Mouse (Mus musculus) liver, adult 2 months (tissue): ENCODE data around the gene Dlg2. TPM values are rescaled to one million over a fixed set of nuclear protein-coding genes. Genes with fewer than 3 reads are reported as not detected.

Source experiments
- DNase-seq: peaks from one replicate; pipeline ENCODE4 v3.0.0-alpha.2; 2011; ENCODE audit warnings: low read depth, low spot score; ENCODE audit errors: extremely low read depth
- H3K27ac ChIP-seq: fragments of 200-500 bp; replicated peaks from 2 replicates; pipeline ENCODE4 v1.5.1; 2012; ENCODE audit warnings: low read depth, mild to moderate bottlenecking, control low read depth, inconsistent platforms, low read length; ENCODE audit not compliant: insufficient read depth
- H3K27me3 ChIP-seq: fragments of 200-500 bp; 2 replicates; pipeline ENCODE4 v1.6.1; 2012; ENCODE audit warnings: mild to moderate bottlenecking, moderate library complexity, low read length, inconsistent platforms; ENCODE audit not compliant: control insufficient read depth, insufficient read depth
- H3K36me3 ChIP-seq: fragments of 200-500 bp; 2 replicates; pipeline ENCODE4 v1.6.1; 2012; ENCODE audit warnings: low read length, inconsistent platforms; ENCODE audit not compliant: control insufficient read depth, insufficient read depth
- H3K4me1 ChIP-seq: fragments of 200-500 bp; 2 replicates; pipeline ENCODE4 v1.6.1; 2011; ENCODE audit warnings: low read length; ENCODE audit not compliant: control insufficient read depth, insufficient read depth
- H3K4me3 ChIP-seq: fragments of 200-500 bp; 2 replicates; pipeline ENCODE4 v1.5.1; 2011; ENCODE audit warnings: low read depth, mild to moderate bottlenecking, control low read depth, low read length, moderate library complexity; ENCODE audit not compliant: insufficient read depth
- H3K79me2 ChIP-seq: fragments of 200-500 bp; 2 replicates; pipeline ENCODE4 v1.6.1; 2012; ENCODE audit warnings: inconsistent platforms, mild to moderate bottlenecking, low read length, moderate library complexity; ENCODE audit not compliant: control insufficient read depth, insufficient read depth
- H3K9ac ChIP-seq: fragments of 200-500 bp; 2 replicates; pipeline ENCODE4 v1.6.1; 2012; ENCODE audit warnings: low read depth, mild to moderate bottlenecking, control low read depth, inconsistent platforms, low read length
- CTCF ChIP-seq: fragments of 200-500 bp; IDR thresholded peaks from 2 replicates; pipeline ENCODE4 v1.5.1; 2011; ENCODE audit warnings: low read depth, low read length, control low read depth
- POLR2A ChIP-seq: fragments of 200-500 bp; IDR thresholded peaks from 2 replicates; pipeline ENCODE4 v1.6.1; 2011; ENCODE audit warnings: low read length, control low read depth; ENCODE audit not compliant: insufficient read depth; ENCODE audit errors: extremely low read depth
- WGBS: fragments of 180-500 bp; shearing (Covaris S2); methylation state at CpG from one replicate; pipeline ENCODE4 v1.1.7; 2018; 5-methylcytosine and 5-hydroxymethylcytosine counted together
- polyA plus RNA-seq: library from polyadenylated mRNA; depleted of rRNA; stranded (reverse); fragments of >200 nt; gene quantifications from 2 replicates; pipeline ENCODE4 v1.2.3, GENCODE M21; 2012
- total RNA-seq: library from RNA; depleted of rRNA; stranded (reverse); fragments of >200 nt; gene quantifications from 2 replicates; pipeline ENCODE4 v1.2.3, GENCODE M21; 2014

Dlg2 gene
- total and polyA plus RNA-seq, 2 experiments: 0.65 TPM; not detected in 1

DNA sequence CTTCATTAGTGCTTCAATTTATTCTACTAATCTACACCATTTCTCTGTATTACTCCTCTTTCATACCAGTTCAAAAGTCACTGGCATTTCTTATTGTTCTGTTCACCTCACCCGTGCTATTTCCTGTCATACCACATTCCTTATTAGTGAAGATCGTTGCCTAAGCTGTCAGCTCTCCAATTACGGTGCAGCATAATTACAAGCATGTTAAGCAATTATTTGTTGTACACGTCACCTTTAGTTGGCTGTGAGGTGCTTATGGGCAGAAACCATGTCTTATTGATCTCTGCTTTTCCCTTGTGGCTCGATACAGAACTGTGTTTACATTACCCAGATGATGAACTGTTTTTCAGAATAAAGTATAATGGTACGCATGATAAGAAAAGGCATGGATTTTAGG lies 174.7 kb downstream of the Dlg2 start:
- TF ChIP-seq POLR2A (no peak), CTCF (no peak)
- Histone ChIP-seq H3K27ac (no peak overlapping the region), H3K36me3 (no peaks in the 10 kb centered on the region), H3K9ac (no peak overlapping the region), H3K4me1 (no peaks in the 10 kb centered on the region), H3K27me3 (no peaks in the 10 kb centered on the region), H3K4me3 (no peak overlapping the region), H3K79me2 (no peaks in the 10 kb centered on the region)
- peak; percentile 16 for DNase-seq
- WGBS: 55% methylated on average over 6 of the region's 6 CpGs

- no peaks in the 10 kb centered on the region for H3K79me2 ChIP-seq
- H3K4me1 ChIP-seq: no peaks in the 10 kb centered on the region
- no peaks in the 10 kb centered on the region for H3K27me3 ChIP-seq
Observed at GRCm38 (mm10) chr7:90651611-90652010, 175.1 kb downstream of the Dlg2 start.

DNA sequence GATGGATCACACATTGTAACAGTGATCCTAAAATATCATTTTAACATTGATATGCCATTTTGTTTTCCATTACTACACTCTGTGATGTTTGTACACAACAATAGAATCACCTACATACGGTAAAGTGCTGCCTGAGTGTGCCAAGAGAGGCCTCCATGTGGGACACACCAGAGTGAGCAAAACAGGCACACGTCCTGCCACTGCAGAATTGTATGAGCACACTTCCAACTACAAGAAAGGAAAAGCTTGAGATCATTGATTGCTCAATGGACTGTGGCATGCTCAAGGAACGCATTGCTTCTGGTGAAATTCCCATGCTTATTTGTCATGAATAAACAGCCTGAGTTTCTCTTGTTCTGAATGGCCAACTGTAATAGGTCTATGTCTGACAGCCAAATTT lies 182.1 kb downstream of the Dlg2 start:
- Histone ChIP-seq H3K4me3 (no peak overlapping the region), H3K79me2 (no peaks in the 10 kb centered on the region), H3K27ac (no peak overlapping the region), H3K27me3 (no peaks in the 10 kb centered on the region), H3K9ac (no peak overlapping the region), H3K36me3 (no peaks in the 10 kb centered on the region), H3K4me1 (no peaks in the 10 kb centered on the region)
- WGBS: 65% methylated on average over 3 of the region's 3 CpGs
- no peak for DNase-seq
- no peak for TF ChIP-seq CTCF
- TF ChIP-seq POLR2A: no peak

More at GRCm38 (mm10) chr7:90651611-90652010, 175.1 kb downstream of the Dlg2 start:
- Histone ChIP-seq H3K27ac (no peak overlapping the region), H3K9ac (no peak overlapping the region), H3K4me3 (no peak overlapping the region), H3K36me3 (no peaks in the 10 kb centered on the region)
- 86% methylated on average over 2 of the region's 2 CpGs for WGBS
- peak; percentile 0 for DNase-seq
- TF ChIP-seq CTCF (no peak), POLR2A (no peak)

DNA sequence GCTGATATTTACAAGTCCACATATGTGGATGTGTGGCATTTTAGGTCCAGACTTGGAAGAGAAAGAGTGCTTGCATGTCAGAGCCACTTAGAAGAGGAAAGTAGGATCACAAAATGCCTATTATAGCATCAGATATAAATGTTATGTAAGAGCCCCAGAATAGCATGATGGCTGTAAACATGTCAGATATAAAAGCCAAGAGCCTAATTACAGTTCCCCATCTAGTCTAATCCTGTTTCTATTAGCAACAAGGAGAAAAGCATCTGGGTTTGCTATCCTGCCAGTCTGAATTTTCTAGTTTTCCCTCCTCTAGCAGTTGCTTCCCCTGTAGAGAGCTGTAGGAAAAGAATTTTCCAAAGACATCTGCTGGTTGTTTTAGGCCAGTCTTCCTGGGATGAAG lies 217.6 kb downstream of the Dlg2 start:
- Histone ChIP-seq H3K36me3 (no peaks in the 10 kb centered on the region), H3K9ac (no peak overlapping the region), H3K4me3 (no peak overlapping the region), H3K79me2 (no peaks in the 10 kb centered on the region), H3K27ac (no peak overlapping the region), H3K4me1 (no peaks in the 10 kb centered on the region), H3K27me3 (no peaks in the 10 kb centered on the region)
- TF ChIP-seq CTCF: no peak
- no peak for TF ChIP-seq POLR2A
- no peak for DNase-seq

GRCm38 (mm10) chr7:90696181-90696950 lies 219.9 kb downstream of the Dlg2 start:
- Histone ChIP-seq H3K36me3 (no peaks in the 10 kb centered on the region), H3K9ac (no peak overlapping the region), H3K4me3 (no peak overlapping the region), H3K79me2 (no peaks in the 10 kb centered on the region), H3K4me1 (no peaks in the 10 kb centered on the region), H3K27me3 (no peaks in the 10 kb centered on the region), H3K27ac (no peak overlapping the region)
- no peak for TF ChIP-seq POLR2A
- no peak for TF ChIP-seq CTCF
- no peak for DNase-seq
- 71% methylated on average over 7 of the region's 7 CpGs for WGBS

DNA sequence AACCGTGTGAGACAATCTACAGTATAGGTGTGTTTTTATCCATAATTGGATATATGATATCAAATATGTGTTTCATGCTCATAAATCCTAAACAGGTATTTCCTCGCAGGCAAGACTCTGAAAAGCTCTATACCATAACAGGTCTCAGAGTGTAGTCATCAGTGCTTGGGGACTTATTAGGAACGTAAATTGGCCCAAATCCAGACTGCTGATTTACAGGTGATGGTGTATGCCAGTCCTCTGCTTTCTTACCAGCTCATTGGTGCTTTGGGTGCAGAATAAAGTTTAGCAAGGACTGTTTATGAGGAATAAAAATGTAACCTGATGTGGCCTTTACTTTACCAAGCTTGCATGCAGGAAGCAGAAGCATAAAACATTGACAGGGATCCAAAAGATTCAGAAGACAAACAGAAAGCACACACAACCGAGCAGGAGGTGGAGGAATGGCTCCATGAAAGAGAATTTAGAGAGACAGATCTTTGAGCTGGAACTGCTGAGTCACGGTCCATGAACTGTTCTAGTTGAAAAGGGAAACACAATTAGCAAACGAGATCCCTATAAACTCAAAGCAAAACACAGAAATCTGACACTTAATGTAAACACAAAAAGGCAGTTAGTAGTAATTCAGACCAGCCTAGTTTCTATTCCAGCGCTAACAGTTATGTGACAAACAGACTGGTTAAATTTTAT lies 226.8 kb downstream of the Dlg2 start:
- WGBS: 65% methylated on average over 7 of the region's 7 CpGs
- H3K36me3 ChIP-seq: no peaks in the 10 kb centered on the region
- DNase-seq: no peak
- TF ChIP-seq POLR2A (no peak), CTCF (no peak)
- no peak overlapping the region for H3K27ac ChIP-seq
- no peak overlapping the region for H3K9ac ChIP-seq
- H3K4me3 ChIP-seq: no peak overlapping the region
- H3K4me1 ChIP-seq: no peaks in the 10 kb centered on the region
- H3K79me2 ChIP-seq: no peaks in the 10 kb centered on the region
- H3K27me3 ChIP-seq: no peaks in the 10 kb centered on the region
